Mouse (Mus musculus): ENCODE data around the gene Pim1. TPM values are rescaled to one million over a fixed set of nuclear protein-coding genes. Genes with fewer than 3 reads are reported as not detected.
A peak's percentile ranks its signal among the peaks of the same experiment; 100 is the strongest.

Gene Pim1
- polyA plus RNA-seq (2014; fragmentation: Nextera tagmentation; extraction: Ambion mirVana): 14.1 and 16.0 TPM in 2 replicates

DNA sequence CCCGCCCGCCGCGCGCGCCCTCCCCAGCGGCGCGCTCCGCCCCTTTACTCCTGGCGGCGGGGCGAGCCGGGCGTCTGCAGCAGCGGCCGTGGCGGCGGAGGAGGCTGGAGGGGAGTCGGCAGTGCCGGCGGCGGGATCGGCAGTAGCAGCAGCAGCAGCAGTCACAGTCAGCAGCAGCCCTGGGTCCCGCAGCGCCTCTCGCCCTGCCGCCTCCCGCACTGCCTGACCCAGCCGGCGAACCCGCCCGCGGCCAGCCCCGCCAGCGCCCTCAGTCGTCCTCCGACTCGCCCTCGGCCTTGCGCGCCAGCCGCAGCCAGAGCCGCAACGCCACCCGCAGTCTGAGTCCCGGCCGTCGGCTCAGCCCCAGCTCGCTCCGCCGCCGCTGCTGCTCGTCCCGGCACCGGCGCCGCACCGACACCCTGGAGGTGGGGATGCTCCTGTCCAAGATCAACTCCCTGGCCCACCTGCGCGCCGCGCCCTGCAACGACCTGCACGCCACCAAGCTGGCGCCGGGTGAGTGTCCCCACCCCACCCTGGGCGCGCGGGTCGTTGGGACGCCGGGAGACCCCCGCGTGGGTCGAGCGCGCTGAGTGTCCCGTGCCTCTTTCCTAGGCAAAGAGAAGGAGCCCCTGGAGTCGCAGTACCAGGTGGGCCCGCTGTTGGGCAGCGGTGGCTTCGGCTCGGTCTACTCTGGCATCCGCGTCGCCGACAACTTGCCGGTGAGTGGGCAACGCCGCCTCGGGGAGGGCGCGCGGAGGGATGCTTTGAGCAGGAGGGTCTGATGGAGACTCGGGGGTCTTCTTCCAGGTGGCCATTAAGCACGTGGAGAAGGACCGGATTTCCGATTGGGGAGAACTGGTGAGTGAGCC, at the start of gene Pim1:
Pim1 (plus strand) TSS at position 41 of the 869 bp plus-strand sequence.
- Histone ChIP-seq H3K9me3 (ENCODE audit: low read depth, low read length) (no peaks in the 10 kb centered on the region), H3K9ac (peak within 1 kb of the TSS; percentile 88), H3K4me2 (peak within 1 kb of the TSS; percentile 93), H3K4me3 (ENCODE audit: low read depth, low read length) (peak within 1 kb of the TSS; percentile 95), H3K27ac (ENCODE audit: low read depth) (peak within 1 kb of the TSS; percentile 95), H3K36me3 (ENCODE audit: insufficient read depth) (peaks cover 20% of the 10 kb centered on the region), H3K27me3 (ENCODE audit: insufficient read depth, low read length) (no peaks in the 10 kb centered on the region), H3K4me1 (ENCODE audit: insufficient read depth) (no peaks in the 10 kb centered on the region)
- ATAC-seq (ENCODE audit: insufficient read depth): peak; percentile 76
- WGBS: under 1% methylated on average over 95 of the region's 99 CpGs
- TF ChIP-seq CTCF (IDR thresholded peaks at IDR 0.05; ENCODE audit: low read depth): peak; percentile 32; the same call in 1 of the 2 replicates
- peak; percentile 67 for DNase-seq

- DNase-seq (no peak), ATAC-seq (ENCODE audit: insufficient read depth) (no peak)
- Histone ChIP-seq H3K36me3 (ENCODE audit: insufficient read depth) (no peaks in the 10 kb centered on the region), H3K4me1 (ENCODE audit: insufficient read depth) (peaks cover 16% of the 10 kb centered on the region), H3K9me3 (ENCODE audit: low read depth, low read length) (no peaks in the 10 kb centered on the region), H3K27ac (ENCODE audit: low read depth) (no peak overlapping the region), H3K9ac (no peak overlapping the region), H3K27me3 (ENCODE audit: insufficient read depth, low read length) (no peaks in the 10 kb centered on the region), H3K4me2 (no peak overlapping the region), H3K4me3 (ENCODE audit: low read depth, low read length) (no peak overlapping the region)
- TF ChIP-seq CTCF (IDR thresholded peaks at IDR 0.05; ENCODE audit: low read depth): no peak
- 59% methylated on average over 4 of the region's 4 CpGs for WGBS
These were observed 49.0 kb upstream of the Pim1 start for GRCm38 (mm10) chr17:29441562-29441961.

DNA sequence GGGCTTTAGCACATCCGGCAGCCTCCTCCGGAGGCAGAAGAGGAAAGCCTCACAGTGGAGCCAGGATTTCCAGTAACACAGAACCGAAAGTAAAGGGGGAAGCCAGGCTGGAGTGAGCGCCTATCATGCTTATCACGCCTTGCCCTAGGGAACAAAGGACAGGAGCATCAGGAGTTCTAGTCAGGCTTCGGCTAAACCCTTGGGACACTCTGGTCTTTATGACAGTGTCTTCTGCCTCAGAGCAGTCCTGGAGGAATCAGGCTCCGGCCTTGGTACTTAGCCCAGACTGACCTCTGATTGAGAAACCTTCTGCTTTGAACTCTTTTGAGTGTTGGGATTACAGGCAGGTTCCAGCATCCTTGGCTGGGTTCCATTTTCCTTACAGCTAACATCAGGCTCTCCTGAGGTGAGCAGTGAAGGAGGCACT, 48.4 kb upstream of the Pim1 start:
- no peaks in the 10 kb centered on the region for H3K36me3 ChIP-seq (ENCODE audit: insufficient read depth)
- H3K9ac ChIP-seq: no peak overlapping the region
- no peak overlapping the region for H3K4me2 ChIP-seq
- no peak for TF ChIP-seq CTCF (IDR thresholded peaks at IDR 0.05; ENCODE audit: low read depth)
- WGBS: 47% methylated on average over 7 of the region's 7 CpGs
- no peaks in the 10 kb centered on the region for H3K27me3 ChIP-seq (ENCODE audit: insufficient read depth, low read length)
- H3K9me3 ChIP-seq (ENCODE audit: low read depth, low read length): no peaks in the 10 kb centered on the region
- no peak overlapping the region for H3K4me3 ChIP-seq (ENCODE audit: low read depth, low read length)
- ATAC-seq (ENCODE audit: insufficient read depth): no peak
- H3K27ac ChIP-seq (ENCODE audit: low read depth): no peak overlapping the region
- no peak for DNase-seq
- H3K4me1 ChIP-seq (ENCODE audit: insufficient read depth): peaks cover 16% of the 10 kb centered on the region

GRCm38 (mm10) chr17:29443724-29444123, 46.8 kb upstream of the Pim1 start:
- 73% methylated on average over 4 of the region's 4 CpGs for WGBS
- no peaks in the 10 kb centered on the region for H3K9me3 ChIP-seq (ENCODE audit: low read depth, low read length)
- H3K27ac ChIP-seq (ENCODE audit: low read depth): no peak overlapping the region
- H3K27me3 ChIP-seq (ENCODE audit: insufficient read depth, low read length): no peaks in the 10 kb centered on the region
- no peak for TF ChIP-seq CTCF (IDR thresholded peaks at IDR 0.05; ENCODE audit: low read depth)
- H3K4me2 ChIP-seq: no peak overlapping the region
- H3K9ac ChIP-seq: no peak overlapping the region
- no peaks in the 10 kb centered on the region for H3K36me3 ChIP-seq (ENCODE audit: insufficient read depth)
- H3K4me3 ChIP-seq (ENCODE audit: low read depth, low read length): no peak overlapping the region
- ATAC-seq (ENCODE audit: insufficient read depth) (no peak; the same call in 1 of the 2 replicates), DNase-seq (no peak)
- H3K4me1 ChIP-seq (ENCODE audit: insufficient read depth): peaks cover 13% of the 10 kb centered on the region; the same call in 1 of the 2 replicates

- Histone ChIP-seq H3K27me3 (ENCODE audit: insufficient read depth, low read length) (no peaks in the 10 kb centered on the region), H3K36me3 (ENCODE audit: insufficient read depth) (no peaks in the 10 kb centered on the region), H3K4me1 (ENCODE audit: insufficient read depth) (peaks cover 9% of the 10 kb centered on the region; the same call in 1 of the 2 replicates), H3K27ac (ENCODE audit: low read depth) (peak overlapping the region; percentile 60; the same call in 1 of the 2 replicates), H3K4me2 (peak overlapping the region; percentile 23; the same call in 1 of the 2 replicates), H3K9ac (no peak overlapping the region; the same call in 1 of the 2 replicates), H3K4me3 (ENCODE audit: low read depth, low read length) (no peak overlapping the region), H3K9me3 (ENCODE audit: low read depth, low read length) (no peaks in the 10 kb centered on the region)
- TF ChIP-seq CTCF (IDR thresholded peaks at IDR 0.05; ENCODE audit: low read depth): no peak
- WGBS: 15% methylated on average over 8 of the region's 8 CpGs
- DNase-seq (no peak), ATAC-seq (ENCODE audit: insufficient read depth) (no peak)
These were observed 45.5 kb upstream of the Pim1 start for GRCm38 (mm10) chr17:29445072-29445471.

GRCm38 (mm10) chr17:29447323-29447722, 43.2 kb upstream of the Pim1 start:
- WGBS: 33% methylated on average over 3 of the region's 3 CpGs
- no peak for ATAC-seq (ENCODE audit: insufficient read depth)
- no peak for TF ChIP-seq CTCF (IDR thresholded peaks at IDR 0.05; ENCODE audit: low read depth)
- Histone ChIP-seq H3K9ac (no peak overlapping the region), H3K36me3 (ENCODE audit: insufficient read depth) (no peaks in the 10 kb centered on the region), H3K4me2 (no peak overlapping the region), H3K27me3 (ENCODE audit: insufficient read depth, low read length) (no peaks in the 10 kb centered on the region), H3K4me3 (ENCODE audit: low read depth, low read length) (no peak overlapping the region), H3K9me3 (ENCODE audit: low read depth, low read length) (no peaks in the 10 kb centered on the region), H3K27ac (ENCODE audit: low read depth) (peak overlapping the region; percentile 46), H3K4me1 (ENCODE audit: insufficient read depth) (peaks cover 17% of the 10 kb centered on the region)
- no peak for DNase-seq

DNA sequence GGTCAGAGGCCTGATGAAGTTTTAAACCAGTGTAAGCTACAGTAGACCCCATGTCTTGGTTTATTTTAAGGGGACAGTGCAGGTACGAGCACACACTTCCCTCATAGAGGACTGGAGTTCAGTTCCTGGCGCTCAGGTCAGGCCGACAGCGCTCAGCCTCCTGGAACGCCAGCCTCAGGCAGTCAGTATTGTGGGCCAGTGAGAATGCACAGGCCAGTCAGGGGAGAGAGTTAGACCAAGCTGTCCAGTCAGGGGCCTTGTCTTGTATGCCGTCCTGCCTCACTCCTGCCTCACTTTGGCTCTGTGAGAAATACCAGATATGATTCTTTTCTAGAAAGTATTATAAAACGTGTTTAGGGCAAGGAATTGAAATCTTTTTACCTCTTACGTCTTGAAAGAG, 42.5 kb upstream of the Pim1 start:
- ATAC-seq (ENCODE audit: insufficient read depth) (no peak), DNase-seq (no peak)
- peak overlapping the region; percentile 79 for H3K27ac ChIP-seq (ENCODE audit: low read depth)
- no peaks in the 10 kb centered on the region for H3K36me3 ChIP-seq (ENCODE audit: insufficient read depth)
- H3K4me3 ChIP-seq (ENCODE audit: low read depth, low read length): no peak overlapping the region
- no peak for TF ChIP-seq CTCF (IDR thresholded peaks at IDR 0.05; ENCODE audit: low read depth)
- no peak overlapping the region for H3K4me2 ChIP-seq
- no peaks in the 10 kb centered on the region for H3K27me3 ChIP-seq (ENCODE audit: insufficient read depth, low read length)
- no peaks in the 10 kb centered on the region for H3K9me3 ChIP-seq (ENCODE audit: low read depth, low read length)
- H3K4me1 ChIP-seq (ENCODE audit: insufficient read depth): peaks cover 17% of the 10 kb centered on the region
- 40% methylated on average over 8 of the region's 8 CpGs for WGBS
- no peak overlapping the region for H3K9ac ChIP-seq

Measured in lung, embryonic 14.5 days (tissue).